ENCODE assay signal across 8 mouse cellular contexts in genomic region chr1:106583245-106584241, GRCm38 (mm10).
DNase-seq lines count a peak whose midpoint lies in the region; ATAC-seq and TF ChIP-seq lines count a peak whose summit lies in the region.

No protein-coding gene starts in this region.

- 48% methylated on average over 14 of the region's 14 CpGs for WGBS in lung, embryonic 16.5 days
- WGBS in stomach, postnatal 0 days: 56% methylated on average over 14 of the region's 14 CpGs

- H3K9me3 ChIP-seq in lung, embryonic 16.5 days (ENCODE audit: control insufficient read depth, low read length): no peaks in the 10 kb centered on the region
- H3K9me3 ChIP-seq in stomach, postnatal 0 days (ENCODE audit: control insufficient read depth, low read length): no peaks in the 10 kb centered on the region

- intact Hi-C loops in left cerebral cortex, postnatal 25 days (cut with DNase I): no loop called here

- no peak for TF ChIP-seq CTCF in stomach, postnatal 0 days (IDR thresholded peaks at IDR 0.05; ENCODE audit: low read depth)

- H3K27me3 ChIP-seq in lung, embryonic 16.5 days (ENCODE audit: control insufficient read depth, insufficient read depth, low read depth, low read length): no peaks in the 10 kb centered on the region
- H3K27me3 ChIP-seq in stomach, postnatal 0 days (ENCODE audit: control insufficient read depth, insufficient read depth, low read length): no peaks in the 10 kb centered on the region

- TF ChIP-seq EP300 in stomach, postnatal 0 days (optimal IDR thresholded peaks at IDR 0.05): no peak

- no peak overlapping the region for H3K9ac ChIP-seq in lung, embryonic 16.5 days (ENCODE audit: low read length)
- H3K9ac ChIP-seq in stomach, postnatal 0 days (ENCODE audit: low read length): no peak overlapping the region

- H3K36me3 ChIP-seq in lung, embryonic 16.5 days (ENCODE audit: control insufficient read depth, insufficient read depth, low read length): no peaks in the 10 kb centered on the region
- no peaks in the 10 kb centered on the region for H3K36me3 ChIP-seq in stomach, postnatal 0 days (ENCODE audit: control insufficient read depth, insufficient read depth, low read length)

- no peak overlapping the region for H3K4me3 ChIP-seq in lung, embryonic 16.5 days (ENCODE audit: low read length)
- no peak overlapping the region for H3K4me3 ChIP-seq in stomach, postnatal 0 days (ENCODE audit: low read depth, low read length)

- DNase-seq in adrenal gland, adult 2 months: peak; percentile 55
- no peak for DNase-seq in adrenal gland, postnatal 4 days (ENCODE audit: low spot score in 2 of 2)
- peak; percentile 79 for DNase-seq in adrenal gland, postnatal 14 days
- peak; percentile 33 for DNase-seq in heart, postnatal 4 days
- no peak for DNase-seq in stomach, postnatal 0 days (ENCODE audit: low spot score)
- no peak for DNase-seq in left cerebral cortex, postnatal 25 days (ENCODE audit: low spot score in 2 of 2)
- DNase-seq in B cell, adult 2 months: no peak

- peak; percentile 34; the same call in 1 of the 2 replicates for ATAC-seq in lung, embryonic 16.5 days (ENCODE audit: low read depth)
- no peak for ATAC-seq in stomach, postnatal 0 days (ENCODE audit: low FRiP score, low TSS enrichment)

- peak overlapping the region; percentile 2; the same call in 1 of the 2 replicates for H3K27ac ChIP-seq in lung, embryonic 16.5 days (ENCODE audit: low read length)
- peak overlapping the region; percentile 56; the same call in 1 of the 2 replicates for H3K27ac ChIP-seq in stomach, postnatal 0 days (replicated peaks)

- H3K4me1 ChIP-seq in lung, embryonic 16.5 days (replicated peaks; ENCODE audit: control insufficient read depth, insufficient read depth, low read length): peaks cover 12% of the 10 kb centered on the region
- no peaks in the 10 kb centered on the region for H3K4me1 ChIP-seq in stomach, postnatal 0 days (replicated peaks; ENCODE audit: control insufficient read depth, insufficient read depth)

- no peak overlapping the region for H3K4me2 ChIP-seq in lung, embryonic 16.5 days (ENCODE audit: low read depth, low read length)
- no peak overlapping the region for H3K4me2 ChIP-seq in stomach, postnatal 0 days (replicated peaks; ENCODE audit: low read depth)

Comparison
In these comparisons a context has a peak if more than half of its experiments do, and no peak if none do; other contexts are left out.
1. DNase-seq: peak in adrenal gland, adult 2 months (single experiment), adrenal gland, postnatal 14 days (single experiment) and heart, postnatal 4 days (single experiment); none in adrenal gland, postnatal 4 days (0 of 2), stomach, postnatal 0 days (single experiment), left cerebral cortex, postnatal 25 days (0 of 2) and B cell, adult 2 months (0 of 2).